In genomic region chr1:58346159-58346558, GRCm38 (mm10) we compare ENCODE assay signal across 24 mouse cellular contexts.
"Had no signal": no experiment of that assay in that cellular context is flagged by ENCODE, and none has a peak within 500 bp of the region (broad histone marks: within the 10 kb centered on the region; RNA-seq: fewer than 3 reads in every experiment).

No protein-coding gene starts in this region.

- DNase-seq: kidney, adult 2 months; kidney, postnatal 25 days; layer of hippocampus, adult 9-11 months; liver; lung, adult 18-20 months; lung, postnatal 10 days; lung, postnatal 4 days; retina, postnatal 1 day; right cerebral cortex, postnatal 25 days; spleen, adult 18-20 months; thymus, adult 2 months; thymus, postnatal 14 days; thymus, postnatal 4 days had no signal

- ATAC-seq: liver, embryonic 12.5 days; midbrain, embryonic 16.5 days had no signal

- H3K4me2 ChIP-seq: limb, embryonic 13.5 days; liver, embryonic 12.5 days; liver, embryonic 15.5 days; lung, embryonic 15.5 days; midbrain, embryonic 12.5 days; neural tube, embryonic 13.5 days had no signal

- H3K36me3 ChIP-seq: limb, embryonic 10.5 days; limb, embryonic 13.5 days; liver, embryonic 12.5 days; liver, embryonic 15.5 days; lung, embryonic 15.5 days; midbrain, embryonic 12.5 days; neural tube, embryonic 13.5 days had no signal

- H3K9ac ChIP-seq: limb, embryonic 13.5 days; liver, embryonic 12.5 days; liver, embryonic 15.5 days; lung, embryonic 15.5 days; midbrain, embryonic 12.5 days; neural tube, embryonic 13.5 days had no signal

- H3K9me3 ChIP-seq: limb, embryonic 10.5 days; limb, embryonic 13.5 days; liver, embryonic 12.5 days; liver, embryonic 15.5 days; lung, embryonic 15.5 days; midbrain, embryonic 12.5 days; neural tube, embryonic 13.5 days had no signal

- H3K4me3 ChIP-seq: layer of hippocampus, adult 2 months; limb, embryonic 10.5 days; limb, embryonic 13.5 days; liver, embryonic 12.5 days; liver, embryonic 15.5 days; lung, embryonic 15.5 days; midbrain, embryonic 12.5 days; myocyte; neural tube, embryonic 13.5 days had no signal

- H3K4me1 ChIP-seq: liver, embryonic 12.5 days; liver, embryonic 15.5 days; lung, embryonic 15.5 days; midbrain, embryonic 12.5 days; neural tube, embryonic 13.5 days had no signal

- H3K27me3 ChIP-seq: limb, embryonic 13.5 days; liver, embryonic 12.5 days; liver, embryonic 15.5 days; lung, embryonic 15.5 days; midbrain, embryonic 12.5 days; neural tube, embryonic 13.5 days had no signal

- H3K27ac ChIP-seq: kidney, postnatal 0 days; layer of hippocampus, adult 2 months; limb, embryonic 10.5 days; limb, embryonic 13.5 days; liver, embryonic 12.5 days; liver, embryonic 15.5 days; lung, embryonic 15.5 days; midbrain, embryonic 12.5 days; neural tube, embryonic 13.5 days had no signal
